Mouse (Mus musculus) hindbrain, embryonic 12.5 days (tissue): ENCODE data around the gene Serp2. TPM values are rescaled to one million over a fixed set of nuclear protein-coding genes. Genes with fewer than 3 reads are reported as not detected.
"Not testable (repeated sequence)": the region's sequence is repeated elsewhere in the genome, so short reads cannot be mapped to it uniquely, and the experiment has no call there.

Experiments
- ATAC-seq: fragments of 200-750 bp; cut with Nextera tagmentation; 2 replicates; pipeline ENCODE4 v1.8.0; 2017; ENCODE audit warnings: moderate TSS enrichment; ENCODE audit not compliant: low FRiP score
- H3K27ac ChIP-seq: fragments of 300-500 bp; sonication (generic); 2 replicates; pipeline ENCODE4 v1.5.1; 2016; ENCODE audit warnings: mild to moderate bottlenecking
- H3K27me3 ChIP-seq: fragments of 300-500 bp; sonication (generic); 2 replicates; pipeline ENCODE4 v1.6.1; 2016; ENCODE audit warnings: mild to moderate bottlenecking
- H3K36me3 ChIP-seq: fragments of 300-500 bp; sonication (generic); 2 replicates; pipeline ENCODE4 v1.6.1; 2016; ENCODE audit warnings: mild to moderate bottlenecking
- H3K4me1 ChIP-seq: fragments of 300-500 bp; sonication (generic); 2 replicates; pipeline ENCODE4 v1.6.1; 2016
- H3K4me2 ChIP-seq: fragments of 300-500 bp; sonication (generic); replicated peaks from 2 replicates; pipeline ENCODE4 v1.6.1; 2016; ENCODE audit warnings: mild to moderate bottlenecking
- H3K4me3 ChIP-seq: fragments of 300-500 bp; sonication (generic); 2 replicates; pipeline ENCODE4 v1.5.1; 2016; ENCODE audit warnings: mild to moderate bottlenecking
- H3K9ac ChIP-seq: fragments of 300-500 bp; sonication (generic); 2 replicates; pipeline ENCODE4 v1.6.1; 2016; ENCODE audit warnings: mild to moderate bottlenecking, moderate library complexity
- H3K9me3 ChIP-seq: fragments of 300-500 bp; sonication (generic); replicated peaks from 2 replicates; pipeline ENCODE4 v1.6.1; 2016; ENCODE audit warnings: mild to moderate bottlenecking
- whole genome bisulfite sequencing: fragments of 180-500 bp; shearing (Covaris S2); methylation state at CpG from one replicate; pipeline ENCODE4 v1.1.7; 2016; 5-methylcytosine and 5-hydroxymethylcytosine counted together
- polyA plus RNA-seq: library from polyadenylated mRNA; unstranded; fragments of >200 nt; fragmentation: Nextera tagmentation; extraction: Ambion mirVana; gene quantifications from 2 replicates; pipeline ENCODE4 v1.2.1, GENCODE M21; 2016

Serp2 gene
- polyA plus RNA-seq, 1 experiment from 2014 or later = 59.0 TPM

GRCm38 (mm10) chr14:76566711-76567110 lies 10.0 kb upstream of the Serp2 start:
- no peak overlapping the region for H3K4me2 ChIP-seq
- WGBS = 83% methylated on average over 8 of the region's 8 CpGs
- no peak for ATAC-seq
- H3K27ac ChIP-seq = no peak overlapping the region
- no peaks in the 10 kb centered on the region for H3K9me3 ChIP-seq
- H3K36me3 ChIP-seq = no peaks in the 10 kb centered on the region
- no peaks in the 10 kb centered on the region for H3K4me1 ChIP-seq
- no peaks in the 10 kb centered on the region for H3K27me3 ChIP-seq
- H3K4me3 ChIP-seq = no peak overlapping the region
- no peak overlapping the region for H3K9ac ChIP-seq

GRCm38 (mm10) chr14:76566193-76566592 lies 9.5 kb upstream of the Serp2 start:
- H3K4me1 ChIP-seq = no peaks in the 10 kb centered on the region
- no peak for ATAC-seq
- WGBS = 82% methylated on average over 4 of the region's 4 CpGs
- no peaks in the 10 kb centered on the region for H3K9me3 ChIP-seq
- H3K27me3 ChIP-seq = no peaks in the 10 kb centered on the region
- H3K36me3 ChIP-seq = no peaks in the 10 kb centered on the region
- no peak overlapping the region for H3K4me3 ChIP-seq
- H3K4me2 ChIP-seq = no peak overlapping the region
- H3K9ac ChIP-seq = no peak overlapping the region
- H3K27ac ChIP-seq = no peak overlapping the region

GRCm38 (mm10) chr14:76559208-76559607 lies 2.5 kb upstream of the Serp2 start:
- H3K27me3 ChIP-seq = no peaks in the 10 kb centered on the region
- WGBS = 85% methylated on average over 2 of the region's 2 CpGs
- H3K27ac ChIP-seq = no peak overlapping the region
- H3K4me2 ChIP-seq = no peak overlapping the region
- H3K4me3 ChIP-seq = no peak overlapping the region
- H3K9me3 ChIP-seq = no peaks in the 10 kb centered on the region
- H3K36me3 ChIP-seq = no peaks in the 10 kb centered on the region
- no peak for ATAC-seq
- peaks cover 13% of the 10 kb centered on the region for H3K4me1 ChIP-seq
- H3K9ac ChIP-seq = no peak overlapping the region

GRCm38 (mm10) chr14:76558171-76558570 lies 1.5 kb upstream of the Serp2 start:
- not testable (repeated sequence) for H3K27me3 ChIP-seq, H3K4me2 ChIP-seq, ATAC-seq, H3K9ac ChIP-seq, H3K27ac ChIP-seq, H3K36me3 ChIP-seq, H3K4me3 ChIP-seq, H3K9me3 ChIP-seq
- H3K4me1 ChIP-seq = peaks cover 18% of the 10 kb centered on the region
- 63% methylated on average over 8 of the region's 8 CpGs for WGBS

GRCm38 (mm10) chr14:76556031-76556851 lies 448 bp downstream of the Serp2 start:
- Histone ChIP-seq H3K27ac (peak overlapping the region; percentile 83), H3K9me3 (no peaks in the 10 kb centered on the region), H3K4me3 (peak overlapping the region; percentile 62), H3K27me3 (no peaks in the 10 kb centered on the region), H3K9ac (peak overlapping the region; percentile 83), H3K4me1 (peaks cover 18% of the 10 kb centered on the region), H3K4me2 (peak overlapping the region; percentile 73), H3K36me3 (no peaks in the 10 kb centered on the region)
- WGBS = under 1% methylated on average over 65 of the region's 67 CpGs
- ATAC-seq = peak; percentile 86

- peak; percentile 39 for ATAC-seq
- Histone ChIP-seq H3K36me3 (no peaks in the 10 kb centered on the region), H3K9me3 (no peaks in the 10 kb centered on the region), H3K27me3 (no peaks in the 10 kb centered on the region), H3K4me2 (peak overlapping the region; percentile 73), H3K4me3 (peak overlapping the region; percentile 62), H3K4me1 (peaks cover 18% of the 10 kb centered on the region), H3K27ac (peak overlapping the region; percentile 83), H3K9ac (peak overlapping the region; percentile 83)
- 62% methylated on average over 18 of the region's 18 CpGs for WGBS
These were observed 1.2 kb downstream of the Serp2 start for GRCm38 (mm10) chr14:76555263-76556030.

GRCm38 (mm10) chr14:76544136-76544535 lies 12.6 kb downstream of the Serp2 start:
- Histone ChIP-seq H3K4me2 (no peak overlapping the region), H3K4me3 (no peak overlapping the region), H3K9me3 (no peaks in the 10 kb centered on the region), H3K4me1 (no peaks in the 10 kb centered on the region), H3K36me3 (peaks cover 8% of the 10 kb centered on the region), H3K27ac (no peak overlapping the region), H3K9ac (no peak overlapping the region), H3K27me3 (no peaks in the 10 kb centered on the region)
- WGBS = 90% methylated on average over 6 of the region's 6 CpGs
- no peak for ATAC-seq

- no peak overlapping the region for H3K4me3 ChIP-seq
- WGBS = 76% methylated on average over 2 of the region's 2 CpGs
- no peaks in the 10 kb centered on the region for H3K9me3 ChIP-seq
- H3K4me2 ChIP-seq = no peak overlapping the region
- H3K27me3 ChIP-seq = no peaks in the 10 kb centered on the region
- peaks cover 5% of the 10 kb centered on the region; the same call in 1 of the 2 replicates for H3K4me1 ChIP-seq
- H3K36me3 ChIP-seq = no peaks in the 10 kb centered on the region
- H3K9ac ChIP-seq = no peak overlapping the region
- H3K27ac ChIP-seq = no peak overlapping the region
- no peak for ATAC-seq
These were observed 15.3 kb downstream of the Serp2 start for GRCm38 (mm10) chr14:76541341-76541740.

- no peak overlapping the region for H3K4me3 ChIP-seq
- ATAC-seq = no peak
These were observed 16.6 kb downstream of the Serp2 start for GRCm38 (mm10) chr14:76540005-76540670.

GRCm38 (mm10) chr14:76536921-76537320 lies 19.8 kb downstream of the Serp2 start:
- no peak overlapping the region for H3K9ac ChIP-seq

More at GRCm38 (mm10) chr14:76540005-76540670, 16.6 kb downstream of the Serp2 start:
- Histone ChIP-seq H3K9me3 (no peaks in the 10 kb centered on the region), H3K27me3 (no peaks in the 10 kb centered on the region), H3K27ac (no peak overlapping the region), H3K4me2 (no peak overlapping the region), H3K36me3 (no peaks in the 10 kb centered on the region), H3K4me1 (peaks cover 5% of the 10 kb centered on the region; the same call in 1 of the 2 replicates), H3K9ac (no peak overlapping the region)
- WGBS = 94% methylated on average over 5 of the region's 5 CpGs

GRCm38 (mm10) chr14:76535096-76535495 lies 21.6 kb downstream of the Serp2 start:
- Histone ChIP-seq H3K36me3 (no peaks in the 10 kb centered on the region), H3K4me3 (no peak overlapping the region), H3K4me1 (peaks cover 22% of the 10 kb centered on the region), H3K9me3 (no peaks in the 10 kb centered on the region), H3K9ac (no peak overlapping the region), H3K4me2 (no peak overlapping the region), H3K27ac (no peak overlapping the region), H3K27me3 (no peaks in the 10 kb centered on the region)
- ATAC-seq = no peak
- 91% methylated on average over 1 of the region's 1 CpGs for WGBS

More at GRCm38 (mm10) chr14:76536921-76537320, 19.8 kb downstream of the Serp2 start:
- no peak overlapping the region for H3K27ac ChIP-seq
- ATAC-seq = no peak
- H3K4me3 ChIP-seq = no peak overlapping the region
- no peaks in the 10 kb centered on the region for H3K27me3 ChIP-seq
- no peak overlapping the region for H3K4me2 ChIP-seq
- H3K4me1 ChIP-seq = peaks cover 22% of the 10 kb centered on the region
- H3K9me3 ChIP-seq = no peaks in the 10 kb centered on the region
- 33% methylated on average over 6 of the region's 6 CpGs for WGBS
- H3K36me3 ChIP-seq = no peaks in the 10 kb centered on the region
